Mouse (Mus musculus) mouse embryonic stem cell (cell line): Measurements from ENCODE around the gene Mycbp2.

ENCODE experiments used
- in situ Hi-C, 2 experiments: fragments of 300-500 bp; cut with MboI; formaldehyde crosslinking; loops; 1 replicate in 1 of 2; 3 replicates in 1 of 2; pipeline ENCODE4 v1.14.3; 2019 to 2020; ENCODE audit warnings: low sequenced_read_pairs in 2 of 2, low pct_unique_long_range_greater_than_20kb in 1 of 2, mixed read lengths in 1 of 2; ENCODE audit not compliant: unreplicated experiment in 1 of 2

Mycbp2 gene

DNA sequence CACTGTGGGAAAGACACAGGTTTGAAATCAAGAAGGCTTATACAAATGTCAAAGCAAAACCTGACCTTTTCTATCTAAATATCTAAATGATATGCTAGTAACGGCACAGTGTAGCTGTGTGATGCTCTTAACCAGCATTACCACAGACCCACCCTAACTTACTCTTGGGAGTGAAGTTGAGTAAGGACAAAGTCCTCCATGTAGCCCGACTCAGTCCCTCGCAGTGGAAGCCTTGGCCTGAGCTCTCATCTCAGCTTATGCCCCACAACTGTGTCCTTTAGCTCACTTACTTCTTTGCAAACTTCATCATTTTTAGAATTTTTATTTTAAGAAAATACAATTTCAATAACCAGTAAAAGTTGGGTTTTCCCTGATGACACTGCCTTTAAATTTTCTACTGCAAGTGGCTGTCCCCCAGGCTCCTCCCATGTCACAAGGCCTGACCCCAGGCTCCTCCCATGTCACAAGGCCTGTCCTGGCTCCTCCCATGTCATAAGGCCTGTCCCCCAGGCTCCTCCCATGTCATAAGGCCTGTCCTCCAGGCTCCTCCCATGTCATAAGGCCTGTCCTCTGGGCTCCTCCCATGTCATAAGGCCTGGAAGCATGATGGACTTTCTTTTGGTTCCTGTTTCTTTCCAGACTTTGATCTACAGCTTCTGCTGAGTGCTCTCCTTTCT lies 231.5 kb downstream of the Mycbp2 start:
- in situ Hi-C loops = no loop called here

DNA sequence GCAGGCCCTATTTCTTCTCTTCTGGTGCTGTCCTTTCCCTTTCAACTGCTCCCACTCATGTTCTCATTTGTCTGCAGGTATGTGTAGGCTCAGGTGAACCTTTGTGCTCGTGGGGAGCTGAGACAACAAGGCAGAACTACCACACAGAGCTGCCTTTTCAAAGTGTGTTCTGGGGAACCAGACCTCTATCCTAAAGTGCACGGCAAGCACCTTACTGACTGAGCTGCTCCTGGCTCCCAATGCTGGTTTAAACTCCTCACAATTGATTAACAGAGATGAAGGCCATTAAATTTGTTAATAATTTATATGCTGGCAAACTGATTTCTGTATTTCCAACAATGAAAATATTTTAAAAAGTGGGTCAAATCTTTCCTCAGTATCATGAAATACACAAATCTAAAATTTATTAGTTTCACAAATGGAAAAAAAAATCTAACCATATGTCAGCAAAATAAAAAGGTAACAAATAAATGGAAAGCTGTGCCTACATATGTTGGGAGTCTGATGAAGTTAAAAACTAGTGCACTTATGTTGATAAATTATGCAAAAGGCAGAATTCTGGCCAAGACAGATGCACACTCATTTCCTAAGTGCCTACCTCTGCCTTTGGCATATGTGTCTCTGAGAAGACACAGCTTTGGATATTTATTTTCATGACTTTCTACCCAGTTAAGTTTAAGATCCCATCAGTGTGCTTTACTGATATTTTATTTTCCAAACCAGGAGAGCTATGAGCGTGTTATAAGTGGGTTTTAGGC lies 233.8 kb downstream of the Mycbp2 start:
- in situ Hi-C loops = no loop called here

DNA sequence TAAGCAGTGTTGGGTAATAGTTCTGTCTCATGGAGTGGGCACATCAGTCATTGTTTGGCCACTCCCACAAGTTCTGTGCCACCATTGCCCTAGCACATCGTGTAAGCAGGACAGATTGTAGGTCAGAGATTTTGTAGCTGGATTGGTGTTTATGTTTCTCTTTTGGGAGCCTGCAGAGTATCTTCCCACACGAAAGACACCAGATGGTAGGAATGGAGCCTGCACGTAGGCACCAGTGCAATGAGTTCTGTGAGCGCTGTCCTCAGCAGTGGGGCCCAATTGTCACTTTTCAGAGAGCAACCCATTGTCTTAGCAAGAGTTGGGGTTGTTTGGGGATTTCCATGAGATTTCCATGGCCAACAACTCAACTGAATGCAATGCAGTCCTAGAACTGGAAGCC lies 236.6 kb downstream of the Mycbp2 start:
- in situ Hi-C loops = no loop called here

DNA sequence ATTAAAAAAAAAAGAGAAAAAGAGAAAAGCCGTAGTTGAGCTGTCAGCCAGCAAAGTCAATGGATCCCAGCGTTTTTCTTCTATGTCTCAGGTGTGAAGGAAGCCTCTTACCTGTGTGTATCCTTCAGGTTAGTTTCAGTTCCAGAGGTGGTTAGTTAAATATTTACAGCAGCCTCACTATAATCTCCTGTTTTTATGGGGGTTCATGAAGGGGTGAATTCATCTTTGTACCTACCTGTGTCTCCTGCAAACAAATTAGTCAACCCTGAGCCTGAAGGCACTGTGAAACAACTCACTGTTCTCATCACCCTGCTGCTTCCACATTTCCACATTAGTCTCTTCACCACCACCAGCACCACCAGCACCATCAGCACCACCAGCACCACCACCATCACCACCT lies 240.3 kb downstream of the Mycbp2 start:
- in situ Hi-C loops = no loop called here

DNA sequence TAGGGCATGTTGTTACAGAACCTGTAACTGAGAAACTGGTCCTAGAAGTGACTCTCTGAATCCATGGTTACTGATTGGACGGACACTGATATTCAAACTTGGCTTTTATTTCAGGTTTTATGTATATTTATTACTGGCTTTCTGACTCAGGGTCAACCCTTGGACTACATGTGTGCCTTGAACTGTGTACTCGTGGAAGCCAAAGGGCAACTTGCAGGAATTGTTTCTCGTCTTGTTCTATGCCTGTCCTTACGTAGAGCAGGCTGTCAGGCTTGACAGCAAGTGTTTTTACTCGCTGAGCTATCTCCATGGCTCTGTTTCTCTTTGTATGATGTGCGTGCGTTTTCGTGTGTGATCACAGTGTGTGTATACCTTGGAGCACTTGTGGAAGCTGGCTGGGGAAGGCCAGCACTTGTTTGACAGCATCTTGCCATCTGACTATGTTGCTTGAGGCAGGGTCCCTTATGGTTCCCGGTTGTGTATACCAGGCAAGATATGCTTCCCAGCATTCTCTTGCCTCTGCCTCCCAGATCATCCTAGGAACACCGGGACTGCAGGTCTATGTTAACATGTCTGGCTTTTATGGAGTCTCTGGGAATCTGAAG lies 243.8 kb downstream of the Mycbp2 start:
- in situ Hi-C loops = no loop called here

DNA sequence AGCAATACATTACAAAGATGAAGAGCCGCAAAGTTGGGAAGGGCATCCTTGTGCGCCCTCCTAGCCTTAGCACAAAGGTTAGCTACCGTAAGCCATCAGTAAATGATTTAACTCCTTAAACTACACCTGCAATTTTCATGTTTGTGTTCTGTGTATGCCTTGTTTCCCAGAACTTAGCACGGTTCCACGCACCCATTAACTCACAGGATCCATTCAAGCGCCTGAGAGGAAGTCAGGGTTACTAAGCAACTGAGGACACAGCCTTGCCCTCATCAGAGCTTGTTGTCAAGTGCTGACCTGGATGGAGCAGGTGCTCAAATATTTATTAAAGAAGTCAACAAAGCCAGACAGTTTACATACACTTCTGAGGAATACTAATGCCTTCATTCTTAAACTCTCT lies 244.4 kb downstream of the Mycbp2 start:
- in situ Hi-C loops = no loop called here

DNA sequence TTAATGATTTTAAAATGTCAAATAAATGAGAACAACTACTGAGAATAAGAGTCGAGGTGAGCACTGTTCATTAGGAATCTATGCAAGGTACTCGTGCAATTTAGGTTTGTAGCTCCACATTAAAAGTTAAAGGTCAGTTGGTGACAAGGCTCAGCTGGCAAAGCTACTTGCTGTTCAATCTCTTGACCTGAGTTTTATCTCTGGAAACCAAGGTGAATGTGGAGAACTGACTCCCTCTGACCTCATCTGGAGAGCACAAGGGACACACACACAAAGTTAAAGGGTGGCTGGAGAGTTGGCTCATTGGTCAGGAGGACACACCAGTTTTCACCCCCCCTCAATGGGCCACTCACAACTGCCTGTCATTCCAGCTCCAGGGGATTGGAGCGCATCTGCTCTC lies 245.4 kb downstream of the Mycbp2 start:
- in situ Hi-C loops = no loop called here

DNA sequence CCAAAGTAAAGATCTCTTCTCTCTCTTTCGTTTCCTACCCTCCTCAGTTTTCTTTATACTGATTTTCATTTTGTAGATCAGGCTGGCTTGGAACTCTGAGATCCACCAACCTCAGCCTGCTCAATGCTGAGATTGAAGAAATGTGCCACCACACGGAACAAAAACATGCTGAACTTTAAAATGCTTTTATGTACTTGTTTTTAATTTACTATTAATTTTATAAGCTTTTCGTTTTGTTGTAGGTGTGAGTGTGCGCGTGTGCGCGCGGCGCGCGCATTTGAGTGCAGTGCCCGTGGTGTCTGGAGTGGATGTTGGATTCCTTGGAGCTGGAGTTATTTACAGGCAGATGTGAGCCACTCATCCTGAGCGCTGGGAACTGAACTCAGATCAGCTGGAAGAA lies 246.3 kb downstream of the Mycbp2 start:
- in situ Hi-C loops = no loop called here

DNA sequence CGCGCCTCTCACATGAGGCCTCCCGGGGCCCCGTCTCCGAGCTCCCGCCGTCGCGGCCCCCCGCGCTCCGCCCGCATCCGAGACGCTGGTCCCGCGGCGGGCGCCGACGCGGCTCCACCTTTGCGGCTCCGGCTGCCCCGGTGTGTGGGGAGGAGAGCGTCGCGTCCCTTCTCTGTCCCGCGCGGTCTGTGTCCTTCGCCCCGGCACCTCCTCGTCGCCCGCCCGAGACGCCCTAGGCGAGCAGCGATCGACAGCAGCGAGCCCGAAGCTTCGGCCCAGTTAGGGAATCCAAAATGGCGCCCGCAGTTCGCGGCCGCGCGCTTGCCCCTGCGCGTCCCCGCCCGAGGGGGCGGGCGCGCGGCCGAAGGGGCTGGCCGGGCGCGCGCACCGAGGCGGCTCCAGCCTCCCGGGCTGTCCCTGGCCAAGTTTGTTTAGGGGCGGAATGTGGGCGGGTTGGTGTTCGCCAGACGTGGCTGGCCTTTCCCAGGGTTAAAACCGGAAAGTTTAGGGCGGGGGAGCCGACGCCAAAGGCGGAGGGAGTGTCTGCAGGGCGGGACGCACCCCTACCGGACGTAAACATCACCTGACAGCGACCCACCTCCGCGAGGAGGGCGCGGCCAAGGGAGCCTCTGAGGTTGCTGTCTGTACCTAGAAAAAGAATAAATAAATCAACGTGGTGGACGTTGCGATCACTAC lies 247.2 kb downstream of the Mycbp2 start, which contains the start of gene Fbxl3:
Fbxl3 (minus strand) TSS at position 329 of the 696 bp plus-strand sequence.
- in situ Hi-C loops = no loop called here

DNA sequence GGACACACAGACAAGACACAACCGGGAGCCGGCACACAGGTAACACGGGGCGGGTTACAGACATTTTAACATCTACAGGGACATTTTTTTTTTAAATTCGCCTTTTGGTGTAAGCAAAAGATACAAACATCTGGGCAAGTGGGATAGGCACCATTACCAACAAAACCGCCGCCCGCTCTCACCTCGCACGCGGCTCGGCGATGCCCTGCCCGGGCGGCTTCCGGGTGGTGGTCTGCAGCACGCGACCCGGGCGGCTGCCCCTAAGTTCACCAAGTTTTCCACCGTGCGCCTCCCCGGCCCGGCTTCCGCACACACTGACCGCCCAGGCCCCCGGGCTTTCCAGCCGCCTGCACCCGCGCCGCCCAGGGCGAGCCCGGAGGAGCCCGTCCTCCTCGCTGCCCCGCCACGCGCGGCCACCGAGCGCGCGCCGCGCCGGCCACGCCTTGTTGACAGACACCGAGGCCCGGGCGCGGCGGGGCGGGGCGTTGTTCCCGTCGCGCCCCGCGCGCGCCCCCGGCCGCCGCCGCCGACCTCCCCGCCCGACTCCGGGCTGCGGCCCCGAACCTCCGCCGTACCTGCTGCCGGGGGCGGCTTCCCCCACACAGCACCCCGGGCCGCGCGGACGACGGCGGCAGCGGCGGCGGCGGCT lies 247.9 kb downstream of the Mycbp2 start:
- in situ Hi-C loops = no loop called here

DNA sequence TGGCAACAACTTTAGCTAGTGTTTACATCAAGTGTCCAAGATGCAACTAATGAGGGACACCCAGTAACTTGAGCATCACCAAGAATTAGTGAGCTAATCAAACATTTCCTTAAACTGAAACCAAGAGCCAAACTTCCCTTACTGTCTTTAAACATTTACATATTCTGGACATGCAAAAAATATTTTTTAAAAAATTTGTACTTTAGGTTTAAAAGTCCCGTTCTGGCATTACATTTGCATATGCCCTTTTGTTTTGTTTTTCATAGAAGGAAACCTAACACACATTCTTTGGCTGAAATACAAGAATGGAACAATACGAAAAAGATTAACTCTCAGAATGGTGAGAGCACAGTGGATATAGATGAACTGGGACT lies 248.4 kb downstream of the Mycbp2 start:
- in situ Hi-C loops = no loop called here

DNA sequence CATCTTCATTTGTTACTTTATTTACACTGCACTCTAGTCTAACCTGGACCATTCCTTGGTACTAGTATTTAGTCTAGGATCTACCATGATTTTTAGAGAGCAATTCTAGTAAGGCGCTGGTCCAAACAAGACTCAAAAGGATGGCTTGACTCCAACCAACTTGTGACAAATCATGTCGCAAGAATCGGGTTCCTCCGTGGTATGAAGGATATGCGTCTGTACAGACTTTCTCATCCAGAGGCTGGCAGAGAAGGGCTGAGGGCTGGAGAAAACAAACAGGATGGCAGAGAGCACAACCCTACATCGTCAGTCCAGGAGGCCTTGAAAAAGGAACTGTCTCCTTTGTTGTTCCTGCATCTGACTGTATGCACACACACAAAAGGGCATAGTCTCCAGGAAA lies 250.0 kb downstream of the Mycbp2 start:
- in situ Hi-C loops = no loop called here

DNA sequence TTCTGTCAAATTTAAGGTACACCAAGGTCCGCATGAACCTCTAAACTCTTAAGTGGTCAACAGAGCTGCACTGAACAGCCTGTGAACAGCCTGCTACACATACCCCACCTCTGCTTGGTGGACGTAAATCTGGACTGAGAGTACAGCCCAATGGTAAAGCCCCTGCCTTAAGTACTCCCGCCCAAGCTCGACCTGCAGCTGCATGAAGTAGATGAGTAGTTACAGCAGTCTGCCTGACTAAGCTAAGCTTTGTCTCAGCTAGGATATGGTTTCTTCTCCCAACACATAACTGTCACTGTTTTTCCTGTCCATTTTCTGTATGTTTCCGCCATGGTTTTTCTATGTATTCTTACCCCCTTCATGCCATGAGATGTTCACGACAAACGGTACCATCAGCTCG lies 250.8 kb downstream of the Mycbp2 start:
- in situ Hi-C loops = no loop called here

DNA sequence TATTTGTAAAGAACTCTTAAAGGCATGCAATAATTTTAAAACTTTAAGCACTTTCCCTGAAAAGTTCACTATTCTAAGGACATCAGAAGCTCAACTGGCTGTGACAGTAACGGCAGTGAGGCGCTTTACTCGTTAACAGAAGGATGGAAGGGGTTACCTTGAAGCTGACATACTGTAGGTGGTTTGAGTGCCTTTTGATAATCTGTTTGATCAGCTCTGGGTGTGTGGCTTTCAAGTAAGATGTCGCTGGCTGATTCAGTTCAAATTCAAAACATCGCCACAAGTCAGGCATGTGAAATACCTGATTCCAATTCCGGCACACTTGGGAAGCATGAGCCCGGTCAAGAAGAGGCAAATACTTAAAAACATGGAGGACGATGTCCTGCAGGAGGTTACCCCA lies 251.6 kb downstream of the Mycbp2 start:
- in situ Hi-C loops = no loop called here

DNA sequence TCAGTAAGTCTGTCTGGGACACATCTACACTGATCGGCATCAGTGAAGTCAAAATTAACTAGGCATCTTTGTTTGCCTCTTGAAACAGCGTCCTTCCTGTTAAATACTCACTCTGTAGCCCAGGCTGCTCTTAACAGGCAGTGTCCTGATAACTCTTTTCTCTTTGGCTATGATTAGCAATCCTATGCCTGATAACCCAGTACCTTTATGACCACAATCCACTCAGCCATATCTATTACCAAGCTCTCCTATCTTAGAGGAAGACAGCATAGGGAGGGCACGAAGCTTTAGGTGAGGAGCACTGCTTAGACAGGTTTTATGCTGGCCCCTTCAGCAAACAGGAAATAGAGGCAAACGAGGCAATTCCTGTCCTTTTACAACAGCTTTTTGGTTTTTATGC lies 252.9 kb downstream of the Mycbp2 start:
- in situ Hi-C loops = no loop called here

DNA sequence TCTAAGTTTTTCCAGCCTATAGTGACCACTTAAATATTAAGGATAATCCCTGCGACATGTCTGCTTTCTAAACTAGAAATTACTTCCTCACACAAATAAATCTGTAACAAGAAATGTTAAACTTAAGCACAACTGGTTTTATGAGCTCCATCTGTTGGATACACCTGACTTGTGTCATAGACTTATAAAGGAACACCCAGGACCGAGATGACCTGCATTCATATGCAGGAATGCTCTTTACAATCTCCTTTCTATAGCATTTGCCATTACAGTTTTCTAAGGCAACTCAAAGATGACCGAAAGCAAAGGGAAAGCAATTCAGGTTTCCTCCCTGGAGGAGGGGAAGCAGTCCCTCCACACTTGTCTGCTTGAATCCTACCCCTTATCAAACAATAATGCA lies 253.4 kb downstream of the Mycbp2 start:
- in situ Hi-C loops = no loop called here

DNA sequence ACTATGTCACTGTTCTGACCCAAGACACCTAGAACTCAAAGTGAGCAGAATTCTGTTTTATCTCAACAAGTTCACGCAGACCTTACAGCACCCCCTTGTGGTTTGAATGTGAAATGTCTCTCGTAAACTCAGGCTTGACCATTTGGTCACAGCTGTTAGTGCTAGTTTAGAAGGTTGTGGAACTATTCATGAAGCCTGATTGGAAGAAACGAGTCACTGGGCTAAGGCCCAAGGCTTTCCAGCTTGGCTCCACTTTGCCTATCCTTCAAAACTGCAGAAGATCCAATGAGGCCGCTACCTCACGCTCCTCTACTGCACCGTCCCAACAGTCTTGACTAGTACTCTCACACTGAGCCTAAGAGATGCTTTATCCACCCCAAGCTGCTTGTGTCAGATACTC lies 258.0 kb downstream of the Mycbp2 start:
- in situ Hi-C loops = no loop called here

DNA sequence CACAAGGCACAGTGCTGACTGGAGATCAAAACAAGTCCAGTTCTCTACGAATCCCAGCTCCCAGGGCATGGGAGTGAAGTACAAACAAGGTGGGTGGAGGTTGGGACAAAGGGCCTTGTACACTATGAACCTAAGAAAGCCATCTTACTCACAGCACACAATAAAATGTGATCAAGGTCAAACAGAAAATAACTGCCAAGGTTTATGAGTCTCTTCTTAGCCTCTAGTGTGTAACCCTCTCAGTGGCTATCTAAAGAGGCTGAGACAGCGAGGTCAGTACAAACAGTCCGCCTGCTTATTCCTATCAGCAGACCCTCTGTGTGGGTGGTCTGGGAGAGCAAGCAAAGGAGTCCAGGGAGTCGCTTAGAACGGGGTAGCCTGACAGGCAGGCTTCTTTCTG lies 258.8 kb downstream of the Mycbp2 start:
- in situ Hi-C loops = no loop called here
